16 mouse cellular contexts compared by ENCODE assay signal in the genomic region with DNA sequence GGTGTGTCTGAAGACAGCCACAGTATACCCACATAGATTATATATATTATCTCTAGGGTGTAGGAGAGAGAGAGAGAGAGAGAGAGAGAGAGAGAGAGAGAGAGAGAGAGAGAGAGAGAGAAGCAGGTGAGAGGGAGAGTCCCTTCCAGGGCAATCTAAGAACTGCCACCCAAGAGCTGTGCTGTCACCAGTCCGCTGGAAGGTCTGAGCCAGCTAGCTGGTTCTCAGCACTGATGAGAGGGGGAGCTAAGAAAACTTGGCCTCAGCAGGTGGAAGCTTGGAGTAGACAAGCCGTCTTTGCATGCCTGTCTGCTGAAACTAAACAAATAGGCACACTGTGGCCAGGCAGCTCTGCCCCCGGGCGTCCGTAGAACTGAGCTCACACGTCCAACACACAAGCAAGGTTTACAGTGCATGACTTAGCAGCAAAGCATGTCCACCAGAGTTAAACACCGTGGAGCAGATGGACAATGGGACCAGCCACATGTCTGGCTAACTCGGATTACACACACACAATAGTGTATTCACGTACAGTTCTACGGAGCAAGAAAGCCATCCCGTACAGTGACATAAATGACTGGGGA. TPM values are rescaled to one million over a fixed set of nuclear protein-coding genes. Genes with fewer than 3 reads are reported as not detected.
DNase-seq lines count a peak whose midpoint lies in the region; ATAC-seq lines count a peak whose summit lies in the region.
"Had no signal": no experiment of that assay in that cellular context is flagged by ENCODE, and none has a peak within 500 bp of the region (broad histone marks: within the 10 kb centered on the region; RNA-seq: fewer than 3 reads in every experiment).

No protein-coding gene starts in this region.

- peak; percentile 20 for DNase-seq in embryonic facial prominence, embryonic 14.5 days (ENCODE audit: low spot score)
- no peak for DNase-seq in embryonic facial prominence, embryonic 10.5 days (ENCODE audit: low spot score)
- no peak for DNase-seq in kidney, adult 9 months
- no peak for DNase-seq in neural tube, embryonic 11.5 days (ENCODE audit: low spot score)
- DNase-seq in neural tube, embryonic 10.5 days (ENCODE audit: extremely low spot score, low spot score): no peak
- DNase-seq in ovary, postnatal 36 days (ENCODE audit: low spot score): no peak
- DNase-seq in spleen, postnatal 4 days (ENCODE audit: low spot score in 2 of 2): no peak
- DNase-seq: cerebellum, adult 8-10 months; embryo, embryonic 11 days; heart, adult 2 months; right cerebral cortex, postnatal 14 days; thymus, adult 2 months had no signal

- no peaks in the 10 kb centered on the region for H3K4me1 ChIP-seq in embryonic facial prominence, embryonic 14.5 days (ENCODE audit: control insufficient read depth, insufficient read depth, low read length)
- peaks cover 19% of the 10 kb centered on the region for H3K4me1 ChIP-seq in embryonic facial prominence, embryonic 10.5 days
- peaks cover 13% of the 10 kb centered on the region; the same call in 1 of the 2 replicates for H3K4me1 ChIP-seq in kidney, embryonic 16.5 days (ENCODE audit: insufficient read depth, low read length)
- no peaks in the 10 kb centered on the region for H3K4me1 ChIP-seq in neural tube, embryonic 11.5 days (ENCODE audit: control insufficient read depth, insufficient read depth, low read length)

- H3K4me2 ChIP-seq in embryonic facial prominence, embryonic 14.5 days (ENCODE audit: low read depth, low read length): no peak overlapping the region
- H3K4me2 ChIP-seq in kidney, embryonic 16.5 days (replicated peaks; ENCODE audit: low read depth, low read length): no peak overlapping the region
- no peak overlapping the region for H3K4me2 ChIP-seq in neural tube, embryonic 11.5 days (ENCODE audit: low read depth)

- ATAC-seq in embryonic facial prominence, embryonic 14.5 days (ENCODE audit: low read depth): peak; percentile 26
- ATAC-seq in kidney, embryonic 16.5 days (ENCODE audit: low FRiP score, low TSS enrichment): no peak
- no peak for ATAC-seq in neural tube, embryonic 11.5 days (ENCODE audit: insufficient read depth, low FRiP score, low TSS enrichment)
- ATAC-seq: inflammation-experienced regulatory T-cells, adult 6 months had no signal

- 63% methylated on average over 11 of the region's 11 CpGs for WGBS in embryonic facial prominence, embryonic 14.5 days
- 79% methylated on average over 11 of the region's 11 CpGs for WGBS in embryonic facial prominence, embryonic 10.5 days
- 38% methylated on average over 11 of the region's 11 CpGs for WGBS in kidney, embryonic 16.5 days
- WGBS in neural tube, embryonic 11.5 days: 74% methylated on average over 11 of the region's 11 CpGs

- no peak overlapping the region for H3K9ac ChIP-seq in embryonic facial prominence, embryonic 14.5 days (ENCODE audit: low read depth, low read length)
- H3K9ac ChIP-seq in kidney, embryonic 16.5 days (replicated peaks; ENCODE audit: low read length): no peak overlapping the region
- H3K9ac ChIP-seq in neural tube, embryonic 11.5 days (ENCODE audit: low read length): no peak overlapping the region
- H3K9ac ChIP-seq: liver, embryonic 14.5 days had no signal

- H3K27me3 ChIP-seq in embryonic facial prominence, embryonic 14.5 days (replicated peaks; ENCODE audit: control insufficient read depth, insufficient read depth, low read length): no peaks in the 10 kb centered on the region
- H3K27me3 ChIP-seq in embryonic facial prominence, embryonic 10.5 days (replicated peaks; ENCODE audit: low read depth, poor library complexity, severe bottlenecking): no peaks in the 10 kb centered on the region
- no peaks in the 10 kb centered on the region for H3K27me3 ChIP-seq in kidney, embryonic 16.5 days (ENCODE audit: insufficient read depth, low read length)
- no peaks in the 10 kb centered on the region for H3K27me3 ChIP-seq in neural tube, embryonic 11.5 days (ENCODE audit: control insufficient read depth, insufficient read depth, low read length)

- H3K9me3 ChIP-seq in embryonic facial prominence, embryonic 14.5 days (ENCODE audit: control insufficient read depth, low read length): no peaks in the 10 kb centered on the region
- no peaks in the 10 kb centered on the region for H3K9me3 ChIP-seq in embryonic facial prominence, embryonic 10.5 days
- 0 out of 2 replicates have a peak, but pooled peaks cover 3% of the 10 kb centered on the region for H3K9me3 ChIP-seq in kidney, embryonic 16.5 days (ENCODE audit: low read length)
- no peaks in the 10 kb centered on the region for H3K9me3 ChIP-seq in neural tube, embryonic 11.5 days (ENCODE audit: control insufficient read depth, low read length)

- peaks cover 5% of the 10 kb centered on the region; the same call in 1 of the 2 replicates for H3K36me3 ChIP-seq in embryonic facial prominence, embryonic 14.5 days (ENCODE audit: control insufficient read depth, insufficient read depth, low read length)
- H3K36me3 ChIP-seq in embryonic facial prominence, embryonic 10.5 days (replicated peaks): peaks cover 27% of the 10 kb centered on the region
- peaks cover 10% of the 10 kb centered on the region for H3K36me3 ChIP-seq in kidney, embryonic 16.5 days (ENCODE audit: insufficient read depth, low read length)
- H3K36me3 ChIP-seq in neural tube, embryonic 11.5 days (ENCODE audit: control insufficient read depth, insufficient read depth, low read length): no peaks in the 10 kb centered on the region; the same call in 1 of the 2 replicates

- H3K27ac ChIP-seq in embryonic facial prominence, embryonic 14.5 days (replicated peaks; ENCODE audit: low read depth, low read length): no peak overlapping the region
- H3K27ac ChIP-seq in embryonic facial prominence, embryonic 10.5 days (replicated peaks): no peak overlapping the region
- H3K27ac ChIP-seq in kidney, embryonic 16.5 days (ENCODE audit: low read length): 0 out of 2 replicates have a peak overlapping the region, but pooled peaks have one; percentile 28
- H3K27ac ChIP-seq in neural tube, embryonic 11.5 days (ENCODE audit: low read depth, low read length): 0 out of 2 replicates have a peak overlapping the region, but pooled peaks have one; percentile 34
- H3K27ac ChIP-seq: heart, adult 2 months; liver, embryonic 14.5 days; macrophage had no signal

- H3K4me3 ChIP-seq in embryonic facial prominence, embryonic 14.5 days (ENCODE audit: low read depth, low read length): no peak overlapping the region
- H3K4me3 ChIP-seq in embryonic facial prominence, embryonic 10.5 days: no peak overlapping the region
- H3K4me3 ChIP-seq in kidney, embryonic 16.5 days (ENCODE audit: low read length): no peak overlapping the region
- H3K4me3 ChIP-seq in neural tube, embryonic 11.5 days (ENCODE audit: low read depth, low read length): no peak overlapping the region
- H3K4me3 ChIP-seq: heart, adult 2 months had no signal

RNA-seq across cellular contexts. Expression of gene Plcg2, which starts 35.3 kb away (rescaled TPM):
- polyA plus RNA-seq in embryonic facial prominence, embryonic 14.5 days (2014; fragmentation: Nextera tagmentation; extraction: Ambion mirVana): 3.8 and 4.1 TPM in 2 replicates
- polyA plus RNA-seq in embryonic facial prominence, embryonic 10.5 days (2016; fragmentation: Nextera tagmentation; extraction: Ambion mirVana): 5.4 and 5.8 TPM in 2 replicates
- polyA plus RNA-seq in kidney, embryonic 16.5 days (2015; fragmentation: Nextera tagmentation; extraction: Ambion mirVana): 7.6 and 7.7 TPM in 2 replicates
- 3.1 and 3.4 TPM in 2 replicates for polyA plus RNA-seq in neural tube, embryonic 11.5 days (2014; fragmentation: Nextera tagmentation; extraction: Ambion mirVana)

Comparison
In these comparisons a context has a peak if more than half of its experiments do, and no peak if none do; other contexts are left out.
1. H3K27ac ChIP-seq: peak in kidney, embryonic 16.5 days (single experiment) and neural tube, embryonic 11.5 days (single experiment); none in embryonic facial prominence, embryonic 14.5 days (single experiment) and embryonic facial prominence, embryonic 10.5 days (single experiment).